Mouse (Mus musculus): ENCODE results near the gene H2-M5. TPM values are rescaled to one million over a fixed set of nuclear protein-coding genes. Genes with fewer than 3 reads are reported as not detected.
"Not testable (repeated sequence)": the region's sequence is repeated elsewhere in the genome, so short reads cannot be mapped to it uniquely, and the experiment has no call there.

The H2-M5 gene
- 2.4 and 2.6 TPM in 2 replicates for polyA plus RNA-seq (2015; fragmentation: Nextera tagmentation; extraction: Ambion mirVana)

GRCm38 (mm10) chr17:36989437-36989836, at the start of gene H2-M5:
Gene H2-M5, minus strand, starts transcription at chr17:36989537.
- Histone ChIP-seq H3K9me3 (ENCODE audit: control insufficient read depth, low read length) (no peaks in the 10 kb centered on the region), H3K4me2 (ENCODE audit: low read length) (peak within 1 kb of the TSS; percentile 16; the same call in 1 of the 2 replicates), H3K27ac (ENCODE audit: low read depth, low read length) (no peak within 1 kb of the TSS), H3K36me3 (ENCODE audit: control insufficient read depth, insufficient read depth, low read length) (no peaks in the 10 kb centered on the region), H3K4me1 (ENCODE audit: control insufficient read depth, insufficient read depth, low read depth, low read length) (no peaks in the 10 kb centered on the region), H3K4me3 (ENCODE audit: low read length) (peak within 1 kb of the TSS; percentile 6; the same call in 1 of the 2 replicates), H3K9ac (ENCODE audit: low read depth, low read length) (no peak within 1 kb of the TSS), H3K27me3 (replicated peaks; ENCODE audit: control insufficient read depth, insufficient read depth, low read length) (peaks cover 2% of the 10 kb centered on the region; the same call in 1 of the 2 replicates)
- no peak for ATAC-seq
- WGBS, result 23% methylated on average over 5 of the region's 5 CpGs

GRCm38 (mm10) chr17:37029162-37029561, 39.8 kb upstream of the H2-M5 start:
- Histone ChIP-seq H3K9me3 (ENCODE audit: control insufficient read depth, low read length) (no peaks in the 10 kb centered on the region), H3K4me1 (ENCODE audit: control insufficient read depth, insufficient read depth, low read depth, low read length) (no peaks in the 10 kb centered on the region), H3K27me3 (replicated peaks; ENCODE audit: control insufficient read depth, insufficient read depth, low read length) (no peaks in the 10 kb centered on the region), H3K9ac (ENCODE audit: low read depth, low read length) (peak overlapping the region; percentile 61), H3K36me3 (ENCODE audit: control insufficient read depth, insufficient read depth, low read length) (no peaks in the 10 kb centered on the region), H3K4me3 (ENCODE audit: low read length) (peak overlapping the region; percentile 43), H3K27ac (ENCODE audit: low read depth, low read length) (peak overlapping the region; percentile 94), H3K4me2 (ENCODE audit: low read length) (peak overlapping the region; percentile 58)
- ATAC-seq, result peak; percentile 7; the same call in 1 of the 2 replicates
- WGBS, result 66% methylated on average over 8 of the region's 8 CpGs

GRCm38 (mm10) chr17:37028683-37029120, 39.4 kb upstream of the H2-M5 start:
- WGBS, result 0% methylated on average over 14 of the region's 14 CpGs
- ATAC-seq, result peak; percentile 99

GRCm38 (mm10) chr17:37028212-37028611, 38.9 kb upstream of the H2-M5 start:
- ATAC-seq, result peak; percentile 18
- Histone ChIP-seq H3K4me3 (ENCODE audit: low read length) (peak overlapping the region; percentile 43), H3K27ac (ENCODE audit: low read depth, low read length) (peak overlapping the region; percentile 94), H3K9ac (ENCODE audit: low read depth, low read length) (peak overlapping the region; percentile 61), H3K27me3 (replicated peaks; ENCODE audit: control insufficient read depth, insufficient read depth, low read length) (no peaks in the 10 kb centered on the region), H3K9me3 (ENCODE audit: control insufficient read depth, low read length) (no peaks in the 10 kb centered on the region), H3K4me2 (ENCODE audit: low read length) (peak overlapping the region; percentile 58), H3K4me1 (ENCODE audit: control insufficient read depth, insufficient read depth, low read depth, low read length) (no peaks in the 10 kb centered on the region), H3K36me3 (ENCODE audit: control insufficient read depth, insufficient read depth, low read length) (no peaks in the 10 kb centered on the region)
- WGBS, result 5% methylated on average over 10 of the region's 10 CpGs

More at GRCm38 (mm10) chr17:37028683-37029120, 39.4 kb upstream of the H2-M5 start:
- Histone ChIP-seq H3K9me3 (ENCODE audit: control insufficient read depth, low read length) (no peaks in the 10 kb centered on the region), H3K36me3 (ENCODE audit: control insufficient read depth, insufficient read depth, low read length) (no peaks in the 10 kb centered on the region), H3K9ac (ENCODE audit: low read depth, low read length) (peak overlapping the region; percentile 61), H3K27ac (ENCODE audit: low read depth, low read length) (peak overlapping the region; percentile 94), H3K4me2 (ENCODE audit: low read length) (peak overlapping the region; percentile 58), H3K4me1 (ENCODE audit: control insufficient read depth, insufficient read depth, low read depth, low read length) (no peaks in the 10 kb centered on the region), H3K4me3 (ENCODE audit: low read length) (peak overlapping the region; percentile 43), H3K27me3 (replicated peaks; ENCODE audit: control insufficient read depth, insufficient read depth, low read length) (no peaks in the 10 kb centered on the region)

- no peak overlapping the region for H3K4me3 ChIP-seq (ENCODE audit: low read length)
- 94% methylated on average over 4 of the region's 4 CpGs for WGBS
- no peak for ATAC-seq
- H3K36me3 ChIP-seq (ENCODE audit: control insufficient read depth, insufficient read depth, low read length), result no peaks in the 10 kb centered on the region
- H3K9ac ChIP-seq (ENCODE audit: low read depth, low read length), result no peak overlapping the region
- H3K9me3 ChIP-seq (ENCODE audit: control insufficient read depth, low read length), result no peaks in the 10 kb centered on the region
- H3K4me2 ChIP-seq (ENCODE audit: low read length), result no peak overlapping the region
- peak overlapping the region; percentile 40 for H3K27ac ChIP-seq (ENCODE audit: low read depth, low read length)
- H3K27me3 ChIP-seq (replicated peaks; ENCODE audit: control insufficient read depth, insufficient read depth, low read length), result no peaks in the 10 kb centered on the region
- no peaks in the 10 kb centered on the region for H3K4me1 ChIP-seq (ENCODE audit: control insufficient read depth, insufficient read depth, low read depth, low read length)
Measured at GRCm38 (mm10) chr17:37027486-37027885, 38.1 kb upstream of the H2-M5 start.

- WGBS, result 65% methylated on average over 2 of the region's 2 CpGs
- no peak for ATAC-seq
- no peaks in the 10 kb centered on the region for H3K4me1 ChIP-seq (ENCODE audit: control insufficient read depth, insufficient read depth, low read depth, low read length)
- H3K4me2 ChIP-seq (ENCODE audit: low read length), result no peak overlapping the region
- no peaks in the 10 kb centered on the region for H3K9me3 ChIP-seq (ENCODE audit: control insufficient read depth, low read length)
- H3K27ac ChIP-seq (ENCODE audit: low read depth, low read length), result no peak overlapping the region
- no peaks in the 10 kb centered on the region for H3K36me3 ChIP-seq (ENCODE audit: control insufficient read depth, insufficient read depth, low read length)
- no peaks in the 10 kb centered on the region for H3K27me3 ChIP-seq (replicated peaks; ENCODE audit: control insufficient read depth, insufficient read depth, low read length)
- no peak overlapping the region for H3K9ac ChIP-seq (ENCODE audit: low read depth, low read length)
- H3K4me3 ChIP-seq (ENCODE audit: low read length), result no peak overlapping the region
Measured at GRCm38 (mm10) chr17:37026425-37026824, 37.1 kb upstream of the H2-M5 start.

- H3K9me3 ChIP-seq (ENCODE audit: control insufficient read depth, low read length), result no peaks in the 10 kb centered on the region
- no peaks in the 10 kb centered on the region for H3K27me3 ChIP-seq (replicated peaks; ENCODE audit: control insufficient read depth, insufficient read depth, low read length)
- no peak within 1 kb of the TSS for H3K9ac ChIP-seq (ENCODE audit: low read depth, low read length)
- H3K4me3 ChIP-seq (ENCODE audit: low read length), result no peak within 1 kb of the TSS
- no peaks in the 10 kb centered on the region for H3K36me3 ChIP-seq (ENCODE audit: control insufficient read depth, insufficient read depth, low read length)
- H3K4me2 ChIP-seq (ENCODE audit: low read length), result no peak within 1 kb of the TSS
- no peak within 1 kb of the TSS for H3K27ac ChIP-seq (ENCODE audit: low read depth, low read length)
- ATAC-seq, result no peak
- no peaks in the 10 kb centered on the region for H3K4me1 ChIP-seq (ENCODE audit: control insufficient read depth, insufficient read depth, low read depth, low read length)
- 76% methylated on average over 9 of the region's 9 CpGs for WGBS
Measured at GRCm38 (mm10) chr17:37022628-37023576, 33.6 kb upstream of the H2-M5 start, which contains the start of gene Mog. Gene Mog, minus strand, starts transcription at chr17:37023398.

GRCm38 (mm10) chr17:37019242-37019641, 29.9 kb upstream of the H2-M5 start:
- ATAC-seq; H3K4me1 ChIP-seq (ENCODE audit: control insufficient read depth, insufficient read depth, low read depth, low read length); H3K9ac ChIP-seq (ENCODE audit: low read depth, low read length); H3K4me2 ChIP-seq (ENCODE audit: low read length); H3K9me3 ChIP-seq (ENCODE audit: control insufficient read depth, low read length); H3K27me3 ChIP-seq (replicated peaks; ENCODE audit: control insufficient read depth, insufficient read depth, low read length); H3K27ac ChIP-seq (ENCODE audit: low read depth, low read length); H3K4me3 ChIP-seq (ENCODE audit: low read length); H3K36me3 ChIP-seq (ENCODE audit: control insufficient read depth, insufficient read depth, low read length): not testable (repeated sequence)
- 89% methylated on average over 5 of the region's 5 CpGs for WGBS

GRCm38 (mm10) chr17:37018328-37018727, 29.0 kb upstream of the H2-M5 start:
- H3K36me3 ChIP-seq (ENCODE audit: control insufficient read depth, insufficient read depth, low read length), result no peaks in the 10 kb centered on the region
- no peak overlapping the region for H3K9ac ChIP-seq (ENCODE audit: low read depth, low read length)
- no peaks in the 10 kb centered on the region for H3K9me3 ChIP-seq (ENCODE audit: control insufficient read depth, low read length)
- H3K27ac ChIP-seq (ENCODE audit: low read depth, low read length), result no peak overlapping the region
- WGBS, result 55% methylated on average over 3 of the region's 3 CpGs
- no peaks in the 10 kb centered on the region for H3K4me1 ChIP-seq (ENCODE audit: control insufficient read depth, insufficient read depth, low read depth, low read length)
- no peaks in the 10 kb centered on the region for H3K27me3 ChIP-seq (replicated peaks; ENCODE audit: control insufficient read depth, insufficient read depth, low read length)
- H3K4me3 ChIP-seq (ENCODE audit: low read length), result no peak overlapping the region
- ATAC-seq, result no peak
- no peak overlapping the region for H3K4me2 ChIP-seq (ENCODE audit: low read length)
